Mouse (Mus musculus) brain, embryonic 14.5 days (tissue): ENCODE data around the gene Scfd2.

Experiments
- CTCF ChIP-seq: fragments of 200-500 bp; IDR thresholded peaks from 2 replicates; pipeline ENCODE4 v1.5.1; 2012; ENCODE audit warnings: inconsistent platforms, mild to moderate bottlenecking, moderate library complexity, borderline replicate concordance; ENCODE audit not compliant: insufficient read depth, insufficient read length; ENCODE audit errors: extremely low read depth
- POLR2A ChIP-seq: fragments of 200-500 bp; IDR thresholded peaks from 2 replicates; pipeline ENCODE4 v1.6.1; 2012; ENCODE audit warnings: mild to moderate bottlenecking, inconsistent platforms, borderline replicate concordance; ENCODE audit not compliant: poor library complexity, insufficient read depth, insufficient read length, severe bottlenecking; ENCODE audit errors: extremely low read depth

DNA sequence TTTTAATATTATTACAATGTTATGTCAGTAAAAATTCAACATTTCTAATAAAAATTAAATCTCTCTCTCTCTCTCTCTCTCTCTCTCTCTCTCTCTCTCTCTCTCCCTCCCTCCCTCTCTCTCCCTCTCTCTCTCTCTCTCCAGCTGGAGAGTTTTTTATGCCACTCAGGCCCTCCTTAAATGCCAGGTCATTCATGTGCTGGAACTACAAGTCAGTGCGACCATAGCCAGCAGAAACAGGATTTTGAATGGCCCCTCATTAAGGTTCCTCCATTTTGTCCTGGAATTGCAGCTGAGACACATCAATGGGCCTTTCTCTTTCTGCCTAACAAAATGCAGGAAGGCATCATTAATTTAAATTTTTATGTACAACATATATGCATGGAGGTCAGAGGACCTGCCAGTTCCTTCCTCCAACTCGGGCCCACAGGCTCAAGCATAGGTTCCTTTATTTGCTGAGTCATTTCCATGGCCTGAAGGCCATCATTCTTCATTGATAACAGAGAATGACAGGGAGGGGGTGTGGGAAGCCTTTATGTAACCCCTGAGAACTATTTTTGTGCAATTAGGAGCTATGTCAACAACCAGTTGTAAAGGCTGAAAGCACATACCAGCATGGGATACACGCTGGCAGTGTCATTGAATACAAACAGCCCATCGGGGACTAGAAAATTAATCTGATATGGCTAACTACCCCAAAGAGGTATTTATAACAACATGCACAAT is 165.4 kb downstream of the Scfd2 start:
- no peak for TF ChIP-seq CTCF
- TF ChIP-seq POLR2A = no peak
